Mouse (Mus musculus): ENCODE results near the gene Fcgrt. TPM values are rescaled to one million over a fixed set of nuclear protein-coding genes. Genes with fewer than 3 reads are reported as not detected.
"Not testable (repeated sequence)": the region's sequence is repeated elsewhere in the genome, so short reads cannot be mapped to it uniquely, and the experiment has no call there.

Fcgrt gene
- polyA plus RNA-seq, 1 experiment from 2014 or later: 17.7 TPM

DNA sequence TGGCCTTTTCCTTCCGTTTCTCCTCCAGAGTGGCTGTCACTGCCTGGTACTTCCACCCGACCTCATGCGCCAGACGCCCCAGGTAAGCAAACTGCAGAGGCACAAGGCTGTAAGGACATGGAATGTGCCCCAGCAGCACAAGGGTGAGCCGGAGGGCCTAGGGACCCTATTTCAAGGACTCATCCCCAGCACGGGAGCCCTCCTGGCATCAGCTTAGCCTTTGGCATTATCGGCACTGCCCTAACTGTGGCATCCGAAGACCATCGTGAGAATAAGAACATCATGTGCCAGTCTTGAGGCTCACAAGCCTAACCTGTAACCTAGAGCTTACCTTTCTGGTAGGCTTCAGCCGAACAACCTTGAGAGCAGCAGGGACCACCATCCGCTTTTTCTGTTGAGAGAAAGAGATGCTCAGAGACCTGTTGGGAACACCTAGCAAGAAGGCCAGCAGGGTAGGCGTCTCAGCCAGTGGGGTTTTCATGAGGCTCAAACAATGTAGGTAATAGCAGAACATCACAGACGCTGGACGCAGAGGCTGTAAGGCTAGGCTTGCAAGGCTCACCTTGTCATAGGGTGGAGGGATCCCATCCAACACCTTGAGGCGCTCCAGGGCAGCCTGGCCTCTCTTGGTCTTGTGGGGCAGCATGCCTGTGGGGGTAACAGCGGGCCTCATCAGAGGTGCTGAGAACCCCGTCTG is 22.6 kb upstream of the Fcgrt start:
- H3K4me2 ChIP-seq (ENCODE audit: low read length): peak overlapping the region; percentile 83; the same call in 1 of the 2 replicates
- peak overlapping the region; percentile 100 for H3K9ac ChIP-seq (replicated peaks; ENCODE audit: low read depth, low read length)
- H3K4me3 ChIP-seq (replicated peaks; ENCODE audit: low read length): peak overlapping the region; percentile 87; the same call in 1 of the 2 replicates
- H3K36me3 ChIP-seq (ENCODE audit: control insufficient read depth, insufficient read depth): peaks cover 24% of the 10 kb centered on the region
- WGBS: 76% methylated on average over 17 of the region's 17 CpGs
- no peaks in the 10 kb centered on the region for H3K9me3 ChIP-seq (ENCODE audit: control insufficient read depth, low read length)
- no peaks in the 10 kb centered on the region for H3K27me3 ChIP-seq (replicated peaks; ENCODE audit: control insufficient read depth, insufficient read depth, low read length)
- H3K27ac ChIP-seq (ENCODE audit: low read length): 0 out of 2 replicates have a peak overlapping the region, but pooled peaks have one; percentile 1
- peaks cover 48% of the 10 kb centered on the region for H3K4me1 ChIP-seq (replicated peaks; ENCODE audit: control insufficient read depth, insufficient read depth, low read length)
- no peak for ATAC-seq

DNA sequence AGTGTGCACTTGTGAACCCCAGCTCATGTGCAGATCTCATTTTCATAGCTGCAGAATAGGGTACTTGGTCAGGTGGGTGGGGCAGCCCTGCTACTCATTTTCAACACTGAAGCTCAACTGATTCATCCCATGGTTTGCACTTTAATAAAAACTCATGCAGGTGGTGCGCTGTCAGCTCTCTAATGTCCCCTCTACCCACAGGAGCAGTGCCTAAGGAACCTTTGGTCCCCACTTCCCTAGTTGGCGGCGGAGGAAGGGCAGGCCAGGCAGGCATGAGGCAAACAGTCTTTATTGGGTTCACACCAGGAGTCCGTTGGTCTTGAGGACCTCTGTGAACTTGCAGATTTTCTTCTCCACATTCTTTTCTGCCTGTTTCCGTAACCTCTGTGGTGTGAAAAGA is 22.0 kb upstream of the Fcgrt start:
- not testable (repeated sequence) for H3K4me3 ChIP-seq (replicated peaks; ENCODE audit: low read length); H3K9me3 ChIP-seq (ENCODE audit: control insufficient read depth, low read length); H3K4me2 ChIP-seq (ENCODE audit: low read length); H3K27ac ChIP-seq (ENCODE audit: low read length); H3K9ac ChIP-seq (replicated peaks; ENCODE audit: low read depth, low read length); ATAC-seq; H3K27me3 ChIP-seq (replicated peaks; ENCODE audit: control insufficient read depth, insufficient read depth, low read length)
- WGBS: 56% methylated on average over 5 of the region's 5 CpGs
- Histone ChIP-seq H3K36me3 (ENCODE audit: control insufficient read depth, insufficient read depth) (peaks cover 31% of the 10 kb centered on the region), H3K4me1 (replicated peaks; ENCODE audit: control insufficient read depth, insufficient read depth, low read length) (peaks cover 48% of the 10 kb centered on the region)

DNA sequence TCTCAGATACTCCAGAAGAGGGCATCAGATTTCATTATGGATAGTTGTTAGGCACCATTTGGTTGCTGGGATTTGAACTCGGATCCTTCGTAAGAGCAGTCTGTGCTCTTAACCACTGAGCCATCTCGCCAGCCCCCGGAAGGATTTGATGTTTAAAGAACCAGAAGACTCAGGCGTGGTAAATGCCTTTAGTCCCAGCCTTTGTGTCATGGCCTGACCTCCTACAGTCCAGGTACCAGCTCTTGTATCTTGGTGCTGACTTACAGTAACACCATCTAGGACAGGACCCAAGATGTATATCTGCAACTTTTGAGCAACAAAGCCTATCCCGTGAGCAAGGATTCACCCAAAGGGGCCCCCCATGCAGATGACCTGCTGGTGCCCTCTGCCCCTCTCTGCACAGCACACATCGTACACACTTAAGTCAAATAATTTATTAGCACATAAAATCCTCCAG is 21.5 kb upstream of the Fcgrt start:
- Histone ChIP-seq H3K36me3 (ENCODE audit: control insufficient read depth, insufficient read depth) (peaks cover 33% of the 10 kb centered on the region), H3K9me3 (ENCODE audit: control insufficient read depth, low read length) (no peaks in the 10 kb centered on the region), H3K9ac (replicated peaks; ENCODE audit: low read depth, low read length) (no peak overlapping the region), H3K4me1 (replicated peaks; ENCODE audit: control insufficient read depth, insufficient read depth, low read length) (peaks cover 48% of the 10 kb centered on the region), H3K27me3 (replicated peaks; ENCODE audit: control insufficient read depth, insufficient read depth, low read length) (no peaks in the 10 kb centered on the region), H3K4me2 (ENCODE audit: low read length) (peak overlapping the region; percentile 63; the same call in 1 of the 2 replicates), H3K4me3 (replicated peaks; ENCODE audit: low read length) (no peak overlapping the region), H3K27ac (ENCODE audit: low read length) (peak overlapping the region; percentile 89)
- 20% methylated on average over 7 of the region's 7 CpGs for WGBS
- no peak for ATAC-seq

DNA sequence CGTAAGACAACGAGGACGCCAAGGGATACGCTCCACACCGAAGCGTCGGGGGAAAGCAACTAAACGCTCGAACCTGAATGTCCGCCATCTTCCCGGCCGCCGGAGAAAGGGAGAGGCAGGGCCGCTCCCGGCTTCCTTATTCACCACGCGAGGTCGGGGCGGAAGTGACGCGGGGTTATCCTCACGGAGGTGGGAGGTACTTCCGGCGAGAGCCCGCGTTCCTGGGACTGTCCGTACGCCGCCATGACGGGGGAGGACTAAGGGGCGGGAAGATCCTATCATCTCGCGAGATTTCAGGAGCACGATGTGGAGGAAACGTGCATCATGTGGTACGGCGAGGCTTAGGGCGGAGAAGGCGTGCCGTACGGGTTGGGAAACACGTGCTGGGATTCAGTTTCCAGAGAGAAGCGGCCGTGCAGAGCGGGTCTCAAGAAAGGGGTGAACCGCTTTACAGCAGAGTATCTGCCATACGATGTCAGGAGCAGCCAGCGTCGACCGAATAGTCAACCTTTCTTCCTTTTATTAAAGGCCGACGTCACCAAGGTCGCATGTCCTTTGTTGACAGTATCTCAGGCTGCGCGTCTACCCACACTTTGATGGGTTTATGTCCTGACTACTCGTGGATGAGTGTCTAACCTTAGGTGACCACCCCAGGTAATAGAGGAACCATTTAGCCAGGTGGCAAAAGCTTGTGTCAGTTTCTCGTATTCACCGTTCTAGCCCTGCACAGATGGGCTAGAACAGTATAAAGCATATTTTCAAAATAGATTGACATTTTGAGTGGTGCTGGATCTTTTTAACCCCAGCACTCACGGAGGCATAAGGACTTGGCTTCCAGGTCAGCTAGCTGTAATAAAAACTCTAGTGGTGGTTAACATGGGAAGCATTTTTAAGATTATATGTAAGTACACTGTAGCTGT is 20.8 kb upstream of the Fcgrt start, which contains the start of gene Rps11:
TSS of gene Rps11 (minus strand) at position 216 of the 920 bp plus-strand sequence.
- Histone ChIP-seq H3K4me1 (replicated peaks; ENCODE audit: control insufficient read depth, insufficient read depth, low read length) (peaks cover 45% of the 10 kb centered on the region), H3K36me3 (ENCODE audit: control insufficient read depth, insufficient read depth) (peaks cover 34% of the 10 kb centered on the region), H3K27me3 (replicated peaks; ENCODE audit: control insufficient read depth, insufficient read depth, low read length) (no peaks in the 10 kb centered on the region), H3K9me3 (ENCODE audit: control insufficient read depth, low read length) (no peaks in the 10 kb centered on the region), H3K4me3 (replicated peaks; ENCODE audit: low read length) (peak within 1 kb of the TSS; percentile 51), H3K27ac (ENCODE audit: low read length) (peak within 1 kb of the TSS; percentile 89), H3K4me2 (ENCODE audit: low read length) (peak within 1 kb of the TSS; percentile 63), H3K9ac (replicated peaks; ENCODE audit: low read depth, low read length) (peak within 1 kb of the TSS; percentile 67)
- ATAC-seq: peak; percentile 81
- WGBS: under 1% methylated on average over 59 of the region's 59 CpGs

DNA sequence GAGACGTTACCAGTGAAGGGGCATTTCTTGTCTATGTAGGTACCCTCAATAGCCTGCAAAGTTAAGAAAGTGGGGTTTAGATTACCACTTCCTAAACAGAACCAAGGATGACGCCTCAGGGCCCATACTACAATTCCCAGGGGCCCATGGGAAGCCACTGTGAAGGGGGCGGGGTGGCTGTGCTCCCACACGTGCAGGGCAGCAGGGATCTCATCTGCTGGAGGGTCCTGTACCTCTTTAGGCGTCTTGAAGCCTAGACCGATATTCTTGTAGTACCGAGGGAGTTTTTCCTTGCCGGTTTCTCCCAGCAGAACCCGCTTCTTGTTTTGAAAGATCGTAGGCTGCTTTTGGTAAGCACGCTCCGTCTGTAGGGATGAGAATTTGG is 19.5 kb upstream of the Fcgrt start:
- Histone ChIP-seq H3K4me2 (ENCODE audit: low read length) (peak overlapping the region; percentile 63), H3K9ac (replicated peaks; ENCODE audit: low read depth, low read length) (peak overlapping the region; percentile 67), H3K4me1 (replicated peaks; ENCODE audit: control insufficient read depth, insufficient read depth, low read length) (peaks cover 42% of the 10 kb centered on the region), H3K36me3 (ENCODE audit: control insufficient read depth, insufficient read depth) (peaks cover 36% of the 10 kb centered on the region), H3K27me3 (replicated peaks; ENCODE audit: control insufficient read depth, insufficient read depth, low read length) (no peaks in the 10 kb centered on the region), H3K4me3 (replicated peaks; ENCODE audit: low read length) (peak overlapping the region; percentile 51), H3K9me3 (ENCODE audit: control insufficient read depth, low read length) (no peaks in the 10 kb centered on the region), H3K27ac (ENCODE audit: low read length) (no peak overlapping the region)
- 22% methylated on average over 12 of the region's 12 CpGs for WGBS
- ATAC-seq: no peak

GRCm38 (mm10) chr7:45122561-45123185 is 19.0 kb upstream of the Fcgrt start:
- Histone ChIP-seq H3K4me3 (replicated peaks; ENCODE audit: low read length) (peak overlapping the region; percentile 51), H3K4me2 (ENCODE audit: low read length) (peak overlapping the region; percentile 63), H3K9ac (replicated peaks; ENCODE audit: low read depth, low read length) (peak overlapping the region; percentile 67), H3K27ac (ENCODE audit: low read length) (no peak overlapping the region), H3K9me3 (ENCODE audit: control insufficient read depth, low read length) (no peaks in the 10 kb centered on the region), H3K4me1 (replicated peaks; ENCODE audit: control insufficient read depth, insufficient read depth, low read length) (peaks cover 40% of the 10 kb centered on the region), H3K36me3 (ENCODE audit: control insufficient read depth, insufficient read depth) (peaks cover 36% of the 10 kb centered on the region), H3K27me3 (replicated peaks; ENCODE audit: control insufficient read depth, insufficient read depth, low read length) (no peaks in the 10 kb centered on the region)
- no peak for ATAC-seq
- WGBS: 85% methylated on average over 15 of the region's 15 CpGs

- Histone ChIP-seq H3K4me3 (replicated peaks; ENCODE audit: low read length) (no peak overlapping the region), H3K4me1 (replicated peaks; ENCODE audit: control insufficient read depth, insufficient read depth, low read length) (peaks cover 33% of the 10 kb centered on the region), H3K9me3 (ENCODE audit: control insufficient read depth, low read length) (no peaks in the 10 kb centered on the region), H3K27me3 (replicated peaks; ENCODE audit: control insufficient read depth, insufficient read depth, low read length) (no peaks in the 10 kb centered on the region), H3K4me2 (ENCODE audit: low read length) (no peak overlapping the region), H3K9ac (replicated peaks; ENCODE audit: low read depth, low read length) (no peak overlapping the region; the same call in 1 of the 2 replicates), H3K36me3 (ENCODE audit: control insufficient read depth, insufficient read depth) (peaks cover 36% of the 10 kb centered on the region), H3K27ac (ENCODE audit: low read length) (no peak overlapping the region)
- no peak for ATAC-seq
Measured at GRCm38 (mm10) chr7:45121966-45122365, 18.3 kb upstream of the Fcgrt start.

DNA sequence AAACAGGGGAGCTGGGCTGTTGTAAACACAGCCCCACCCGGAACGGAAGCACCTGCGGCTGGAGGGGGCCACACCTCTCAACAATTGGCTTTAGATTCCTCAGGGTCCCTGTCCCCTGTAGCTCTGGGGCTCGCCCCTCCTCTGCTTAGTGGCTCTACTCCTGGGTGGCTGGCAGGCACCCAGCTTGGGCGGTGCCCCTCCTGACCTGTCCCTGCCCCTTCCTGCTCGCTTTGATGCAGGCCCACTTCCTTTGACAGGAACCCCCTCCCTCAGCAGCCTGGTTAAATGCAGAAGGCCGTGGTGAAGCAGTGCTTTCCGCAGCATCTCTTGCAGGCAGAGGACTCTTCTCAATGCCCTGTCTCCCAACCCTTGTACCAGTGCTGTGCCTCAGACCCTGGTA is 17.8 kb upstream of the Fcgrt start:
- Histone ChIP-seq H3K4me1 (replicated peaks; ENCODE audit: control insufficient read depth, insufficient read depth, low read length) (peaks cover 27% of the 10 kb centered on the region), H3K27me3 (replicated peaks; ENCODE audit: control insufficient read depth, insufficient read depth, low read length) (no peaks in the 10 kb centered on the region), H3K4me2 (ENCODE audit: low read length) (no peak overlapping the region), H3K9ac (replicated peaks; ENCODE audit: low read depth, low read length) (no peak overlapping the region), H3K4me3 (replicated peaks; ENCODE audit: low read length) (no peak overlapping the region), H3K36me3 (ENCODE audit: control insufficient read depth, insufficient read depth) (peaks cover 31% of the 10 kb centered on the region), H3K9me3 (ENCODE audit: control insufficient read depth, low read length) (no peaks in the 10 kb centered on the region), H3K27ac (ENCODE audit: low read length) (no peak overlapping the region)
- WGBS: 68% methylated on average over 7 of the region's 8 CpGs
- ATAC-seq: no peak

Data from forebrain, embryonic 16.5 days (tissue).